Mouse (Mus musculus) limb, embryonic 11.5 days (tissue): Measurements from ENCODE around the gene Pnpla8. TPM values are rescaled to one million over a fixed set of nuclear protein-coding genes. Genes with fewer than 3 reads are reported as not detected.

Experiments used
- ATAC-seq: fragments of 200-750 bp; cut with Nextera tagmentation; 2 replicates; pipeline ENCODE4 v1.8.0; 2017; ENCODE audit warnings: low read depth; ENCODE audit not compliant: insufficient number of reproducible peaks, low FRiP score, low TSS enrichment
- DNase-seq: peaks from one replicate; pipeline ENCODE4 v3.0.0-alpha.2; 2015; ENCODE audit warnings: low spot score
- H3K27ac ChIP-seq: fragments of 300-500 bp; sonication (generic); replicated peaks from 2 replicates; pipeline ENCODE4 v1.5.1; 2014; ENCODE audit warnings: low read depth, mild to moderate bottlenecking, low read length
- H3K27me3 ChIP-seq: fragments of 300-500 bp; sonication (generic); 2 replicates; pipeline ENCODE4 v1.6.1; 2014; ENCODE audit warnings: mild to moderate bottlenecking, low read length, mixed read lengths; ENCODE audit not compliant: control insufficient read depth, insufficient read depth
- H3K36me3 ChIP-seq: fragments of 300-500 bp; sonication (generic); 2 replicates; pipeline ENCODE4 v1.6.1; 2014; ENCODE audit warnings: mild to moderate bottlenecking, low read length, moderate library complexity, mixed read lengths; ENCODE audit not compliant: control insufficient read depth, insufficient read depth
- H3K4me1 ChIP-seq: fragments of 300-500 bp; sonication (generic); 2 replicates; pipeline ENCODE4 v1.6.1; 2014; ENCODE audit warnings: low read length, mixed read lengths; ENCODE audit not compliant: control insufficient read depth, insufficient read depth
- H3K4me2 ChIP-seq: fragments of 300-500 bp; sonication (generic); 2 replicates; pipeline ENCODE4 v1.6.1; 2014; ENCODE audit warnings: low read depth, mild to moderate bottlenecking, moderate library complexity; ENCODE audit not compliant: severe bottlenecking
- H3K4me3 ChIP-seq: fragments of 300-500 bp; sonication (generic); 2 replicates; pipeline ENCODE4 v1.5.1; 2014; ENCODE audit warnings: low read depth, low read length
- H3K9ac ChIP-seq: fragments of 300-500 bp; sonication (generic); 2 replicates; pipeline ENCODE4 v1.6.1; 2014; ENCODE audit warnings: mild to moderate bottlenecking, low read length
- H3K9me3 ChIP-seq: fragments of 300-500 bp; sonication (generic); 2 replicates; pipeline ENCODE4 v1.6.1; 2016; ENCODE audit warnings: low read length; ENCODE audit not compliant: control insufficient read depth
- WGBS: fragments of 180-500 bp; shearing (Covaris S2); extraction: QIAGEN DNeasy Blood & Tissue Kit; methylation state at CpG from one replicate; pipeline ENCODE4 v1.1.7; 2014; 5-methylcytosine and 5-hydroxymethylcytosine counted together
- polyA plus RNA-seq: library from polyadenylated mRNA; unstranded; fragments of >200 nt; fragmentation: Nextera tagmentation; extraction: Ambion mirVana; gene quantifications from 2 replicates; pipeline ENCODE4 v1.2.1, GENCODE M21; 2014

The Pnpla8 gene
- polyA plus RNA-seq, 1 experiment from 2014 or later, result 55.0 TPM

DNA sequence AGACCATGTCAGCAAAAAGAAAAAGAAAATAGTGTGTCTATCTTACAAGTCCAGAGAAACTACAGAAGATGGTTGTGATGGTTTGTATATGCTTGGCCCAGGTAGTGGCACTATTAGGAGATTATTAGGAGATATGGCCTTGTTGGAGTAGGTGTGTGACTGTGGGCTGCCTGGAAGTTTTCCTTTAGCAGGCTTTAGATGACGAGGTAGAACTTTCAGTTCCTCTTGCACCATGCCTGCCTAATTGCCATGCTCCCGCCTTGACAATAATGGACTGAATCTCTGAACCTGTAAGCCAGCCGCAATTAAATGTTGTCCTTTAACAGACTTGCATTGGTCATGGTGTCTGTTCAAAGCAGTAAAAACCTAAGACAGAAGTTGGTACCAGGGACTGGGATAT lies 9.6 kb upstream of the Pnpla8 start:
- H3K27me3 ChIP-seq, result no peaks in the 10 kb centered on the region
- no peak overlapping the region for H3K4me2 ChIP-seq
- H3K27ac ChIP-seq, result no peak overlapping the region
- no peaks in the 10 kb centered on the region for H3K36me3 ChIP-seq
- no peak for DNase-seq
- no peaks in the 10 kb centered on the region for H3K4me1 ChIP-seq
- H3K4me3 ChIP-seq, result no peak overlapping the region
- H3K9ac ChIP-seq, result no peak overlapping the region
- no peak for ATAC-seq
- H3K9me3 ChIP-seq, result no peaks in the 10 kb centered on the region
- 93% methylated on average over 3 of the region's 3 CpGs for WGBS

DNA sequence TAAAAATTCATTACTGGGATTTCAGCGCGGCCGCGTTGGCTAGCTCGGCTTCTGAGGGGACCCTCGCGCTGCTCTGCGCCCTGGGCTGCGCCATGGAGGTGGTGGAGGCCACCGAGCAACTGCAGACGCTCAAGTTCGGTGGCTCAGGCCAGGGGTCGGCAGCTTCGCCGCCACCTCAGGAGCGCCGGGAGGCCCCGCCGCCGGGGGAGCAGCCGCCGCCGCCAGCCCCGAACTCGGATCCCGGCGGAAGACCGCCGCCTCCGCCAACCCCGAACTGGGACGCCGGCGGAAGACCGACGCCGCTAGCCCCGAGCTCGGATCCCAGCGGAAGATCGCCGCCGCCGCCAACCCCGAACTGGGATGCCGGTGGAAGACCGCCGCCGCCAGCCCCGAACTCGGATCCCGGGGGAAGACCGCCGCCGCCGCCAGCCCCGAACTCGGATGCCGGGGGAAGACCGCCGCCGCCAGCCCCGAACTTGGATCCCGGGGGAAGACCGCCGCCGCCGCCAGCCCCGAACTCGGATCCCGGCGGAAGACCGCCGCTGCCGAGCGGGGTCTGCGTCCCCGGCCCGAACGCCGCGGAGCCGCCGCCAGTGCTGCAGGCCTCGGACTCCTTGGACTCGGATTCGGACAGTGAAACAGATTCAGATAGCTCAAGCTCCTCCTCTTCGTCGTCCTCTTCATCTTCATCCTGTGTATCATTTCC lies 634 bp downstream of the Pnpla8 start:
- WGBS, result 2% methylated on average over 81 of the region's 89 CpGs
- Histone ChIP-seq H3K4me2 (peak overlapping the region; percentile 73), H3K9me3 (no peaks in the 10 kb centered on the region), H3K4me3 (peak overlapping the region; percentile 54), H3K4me1 (no peaks in the 10 kb centered on the region), H3K27ac (no peak overlapping the region), H3K27me3 (no peaks in the 10 kb centered on the region), H3K9ac (peak overlapping the region; percentile 73), H3K36me3 (no peaks in the 10 kb centered on the region)
- ATAC-seq (no peak), DNase-seq (peak; percentile 56)

DNA sequence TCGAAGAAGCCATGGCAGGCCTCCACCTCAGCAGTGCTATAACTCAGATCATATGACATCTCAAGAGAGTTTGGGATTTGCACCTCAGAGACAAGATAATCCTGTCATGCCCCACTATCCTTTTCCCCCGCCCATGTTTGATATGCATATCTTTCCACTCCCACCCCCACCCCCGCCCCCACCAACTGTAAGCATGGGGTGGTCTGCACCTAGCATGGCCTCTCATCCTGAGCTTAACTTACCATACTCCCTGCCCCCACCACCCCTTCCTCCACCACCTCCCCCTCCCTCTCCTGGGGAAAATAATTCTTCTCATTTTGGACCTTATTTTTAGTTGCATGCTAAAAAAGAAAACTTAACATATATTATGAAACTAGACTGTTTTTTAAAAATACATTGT lies 1.9 kb downstream of the Pnpla8 start:
- DNase-seq (no peak), ATAC-seq (no peak)
- Histone ChIP-seq H3K9me3 (no peaks in the 10 kb centered on the region), H3K36me3 (no peaks in the 10 kb centered on the region), H3K27me3 (no peaks in the 10 kb centered on the region), H3K9ac (no peak overlapping the region), H3K4me3 (no peak overlapping the region), H3K4me2 (no peak overlapping the region), H3K27ac (no peak overlapping the region), H3K4me1 (no peaks in the 10 kb centered on the region)
- 67% methylated on average over 3 of the region's 3 CpGs for WGBS

- H3K4me2 ChIP-seq, result no peak overlapping the region
- no peaks in the 10 kb centered on the region for H3K9me3 ChIP-seq
- 76% methylated on average over 3 of the region's 3 CpGs for WGBS
- H3K4me3 ChIP-seq, result no peak overlapping the region
- H3K4me1 ChIP-seq, result no peaks in the 10 kb centered on the region
- H3K36me3 ChIP-seq, result no peaks in the 10 kb centered on the region
- H3K27ac ChIP-seq, result no peak overlapping the region
- no peak overlapping the region for H3K9ac ChIP-seq
- H3K27me3 ChIP-seq, result no peaks in the 10 kb centered on the region
- no peak for ATAC-seq
- no peak for DNase-seq
These were observed 3.5 kb downstream of the Pnpla8 start for GRCm38 (mm10) chr12:44224650-44225049.

- ATAC-seq, result no peak
- H3K4me2 ChIP-seq, result no peak overlapping the region
These were observed 19.9 kb downstream of the Pnpla8 start for GRCm38 (mm10) chr12:44241090-44241489.

DNA sequence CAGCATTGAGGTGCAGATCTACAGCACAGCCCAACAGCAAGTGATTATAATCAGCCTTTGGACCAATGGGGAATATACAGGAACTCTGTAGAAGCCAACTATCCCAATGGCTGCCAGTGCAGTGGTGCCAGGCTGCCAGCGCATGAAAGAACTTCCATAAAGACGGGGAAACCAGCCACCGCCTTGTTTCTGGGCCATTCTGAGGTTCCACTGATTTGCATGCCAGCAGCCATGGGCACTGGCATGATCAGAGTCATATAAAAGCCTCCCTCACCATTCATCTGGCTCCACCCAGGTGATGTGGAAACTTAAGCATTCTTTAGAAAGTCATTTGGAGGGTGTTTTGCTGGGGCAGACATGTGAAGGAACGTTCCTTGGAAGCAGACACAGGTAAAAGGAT lies 21.2 kb downstream of the Pnpla8 start:
- no peak for ATAC-seq
- Histone ChIP-seq H3K9me3 (no peaks in the 10 kb centered on the region), H3K4me2 (no peak overlapping the region), H3K27ac (no peak overlapping the region), H3K4me3 (no peak overlapping the region), H3K9ac (no peak overlapping the region), H3K4me1 (no peaks in the 10 kb centered on the region), H3K27me3 (no peaks in the 10 kb centered on the region), H3K36me3 (no peaks in the 10 kb centered on the region)
- DNase-seq, result no peak
- 89% methylated on average over 4 of the region's 4 CpGs for WGBS

More at GRCm38 (mm10) chr12:44241090-44241489, 19.9 kb downstream of the Pnpla8 start:
- no peak overlapping the region for H3K9ac ChIP-seq
- H3K36me3 ChIP-seq, result no peaks in the 10 kb centered on the region
- no peak overlapping the region for H3K27ac ChIP-seq
- WGBS, result 78% methylated on average over 7 of the region's 7 CpGs
- H3K27me3 ChIP-seq, result no peaks in the 10 kb centered on the region
- H3K4me3 ChIP-seq, result no peak overlapping the region
- H3K9me3 ChIP-seq, result no peaks in the 10 kb centered on the region
- no peaks in the 10 kb centered on the region for H3K4me1 ChIP-seq
- no peak for DNase-seq

DNA sequence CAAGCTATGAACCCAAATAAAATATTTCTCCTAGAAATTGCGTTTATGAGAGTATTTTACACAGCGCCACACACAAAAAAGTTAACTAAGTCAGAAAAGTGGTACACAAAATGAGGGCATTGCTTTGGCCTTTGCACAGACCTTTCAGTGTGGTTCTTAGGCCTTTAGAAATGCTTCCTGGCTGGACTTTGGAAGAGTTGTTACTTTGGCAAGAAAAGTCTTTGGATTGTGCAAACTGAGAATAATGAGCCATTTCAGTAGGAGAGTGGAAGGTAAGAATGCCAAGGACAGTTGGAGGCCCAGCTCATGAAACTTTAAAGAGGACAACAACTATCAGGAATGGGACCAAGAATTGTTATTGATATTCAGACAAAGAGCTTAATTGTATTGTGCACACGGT lies 24.6 kb downstream of the Pnpla8 start:
- H3K4me1 ChIP-seq, result no peaks in the 10 kb centered on the region
- DNase-seq, result no peak
- WGBS, result 88% methylated on average over 3 of the region's 3 CpGs
- no peaks in the 10 kb centered on the region for H3K9me3 ChIP-seq
- no peak for ATAC-seq
- no peak overlapping the region for H3K4me2 ChIP-seq
- H3K36me3 ChIP-seq, result no peaks in the 10 kb centered on the region
- no peak overlapping the region for H3K4me3 ChIP-seq
- H3K9ac ChIP-seq, result no peak overlapping the region
- H3K27ac ChIP-seq, result no peak overlapping the region
- no peaks in the 10 kb centered on the region for H3K27me3 ChIP-seq

DNA sequence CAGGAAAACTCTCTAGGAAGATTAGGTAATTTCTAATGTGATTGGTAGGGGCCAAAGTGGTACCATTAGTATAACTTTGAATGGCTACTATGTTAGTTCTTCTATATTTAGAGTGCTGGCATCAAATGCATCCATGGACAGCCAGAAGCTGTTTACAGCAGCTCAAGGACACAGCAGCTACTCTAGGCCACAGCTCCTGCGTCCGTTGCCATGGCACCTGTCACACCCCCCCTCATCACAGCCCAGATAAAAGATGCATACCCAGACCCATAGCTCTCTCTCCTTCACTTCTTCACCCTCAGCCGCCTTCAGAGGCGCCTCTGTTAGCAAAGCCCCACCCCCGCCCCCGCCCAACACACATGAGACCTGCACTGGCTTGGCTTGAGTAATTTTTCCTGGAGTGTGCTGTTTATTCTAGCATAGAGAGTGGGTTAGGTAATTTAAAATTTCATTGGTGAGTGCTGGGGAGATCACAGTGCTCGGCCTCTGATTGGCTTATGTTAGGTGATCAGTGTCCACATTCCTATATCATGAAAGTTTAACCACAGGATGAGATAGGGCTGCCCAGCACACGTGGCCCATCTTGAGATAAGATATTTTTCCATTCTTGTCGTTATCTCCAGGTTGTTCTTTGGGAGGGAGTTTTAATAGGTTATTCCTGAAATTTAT lies 27.3 kb downstream of the Pnpla8 start:
- Histone ChIP-seq H3K27ac (no peak overlapping the region), H3K4me1 (no peaks in the 10 kb centered on the region), H3K36me3 (no peaks in the 10 kb centered on the region), H3K4me3 (no peak overlapping the region), H3K4me2 (no peak overlapping the region), H3K27me3 (no peaks in the 10 kb centered on the region), H3K9me3 (no peaks in the 10 kb centered on the region), H3K9ac (no peak overlapping the region)
- WGBS, result 77% methylated on average over 9 of the region's 9 CpGs
- DNase-seq (no peak), ATAC-seq (no peak)
